Mouse (Mus musculus) liver, embryonic 14.5 days (tissue): ENCODE data around the gene Myo15. TPM values are rescaled to one million over a fixed set of nuclear protein-coding genes. Genes with fewer than 3 reads are reported as not detected.
"Not testable (repeated sequence)": the region's sequence is repeated elsewhere in the genome, so short reads cannot be mapped to it uniquely, and the experiment has no call there.

Source experiments
- ATAC-seq: fragments of 200-750 bp; cut with Nextera tagmentation; 2 replicates; pipeline ENCODE4 v1.8.0; 2017; ENCODE audit warnings: moderate number of reproducible peaks, mild to moderate bottlenecking, moderate library complexity; ENCODE audit not compliant: insufficient read depth
- DNase-seq, 3 experiments: peaks; one replicate each; pipeline ENCODE4 v3.0.0-alpha.2; 2012 to 2013; ENCODE audit warnings: low read depth in 3 of 3, low spot score in 3 of 3
- H3K27ac ChIP-seq: fragments of 300-500 bp; sonication (generic); 2 replicates; pipeline ENCODE4 v1.5.1; 2014; ENCODE audit warnings: moderate library complexity, mild to moderate bottlenecking, control low read depth, inconsistent platforms
- H3K27me3 ChIP-seq: fragments of 300-500 bp; sonication (generic); 2 replicates; pipeline ENCODE4 v1.6.1; 2014; ENCODE audit warnings: mild to moderate bottlenecking, low read length, moderate library complexity; ENCODE audit not compliant: control insufficient read depth, insufficient read depth
- H3K36me3 ChIP-seq: fragments of 300-500 bp; sonication (generic); replicated peaks from 2 replicates; pipeline ENCODE4 v1.6.1; 2014; ENCODE audit warnings: low read depth; ENCODE audit not compliant: control insufficient read depth, insufficient read depth
- H3K4me1 ChIP-seq, 2 experiments: fragments of 200-500 bp in 1 of 2; fragments of 300-500 bp in 1 of 2; sonication (generic) in 1 of 2; replicated peaks; 2 replicates each; pipeline ENCODE4 v1.6.1; 2012 to 2014; ENCODE audit warnings: antibody characterized with exemption in 1 of 2, inconsistent platforms in 1 of 2, low read length in 1 of 2; ENCODE audit not compliant: control insufficient read depth in 2 of 2, insufficient read depth in 2 of 2
- H3K4me2 ChIP-seq: fragments of 300-500 bp; sonication (generic); 2 replicates; pipeline ENCODE4 v1.6.1; 2014; ENCODE audit warnings: low read depth, mild to moderate bottlenecking, control low read depth, moderate library complexity
- H3K4me3 ChIP-seq, 2 experiments: fragments of 200-500 bp in 1 of 2; fragments of 300-500 bp in 1 of 2; sonication (generic) in 1 of 2; 2 replicates each; pipeline ENCODE4 v1.5.1; 2012 to 2014; ENCODE audit warnings: low read depth in 2 of 2, low read length in 2 of 2, mild to moderate bottlenecking in 2 of 2, control low read depth in 1 of 2, inconsistent platforms in 1 of 2, moderate library complexity in 1 of 2; ENCODE audit not compliant: insufficient read depth in 1 of 2
- H3K9ac ChIP-seq: fragments of 300-500 bp; sonication (generic); replicated peaks from 2 replicates; pipeline ENCODE4 v1.6.1; 2014; ENCODE audit warnings: mild to moderate bottlenecking, control low read depth, moderate library complexity
- H3K9me3 ChIP-seq: fragments of 300-500 bp; sonication (generic); 2 replicates; pipeline ENCODE4 v1.6.1; 2016; ENCODE audit warnings: low read length, mixed read lengths; ENCODE audit not compliant: control insufficient read depth
- CTCF ChIP-seq: IDR thresholded peaks from 2 replicates; pipeline ENCODE4 v1.5.1; 2016; ENCODE audit warnings: antibody characterized with exemption, low read depth, control low read depth
- EP300 ChIP-seq: IDR thresholded peaks from 2 replicates; pipeline ENCODE4 v1.6.1; 2016; ENCODE audit warnings: antibody characterized with exemption, low read depth
- WGBS: fragments of 180-500 bp; shearing (Covaris S2); extraction: QIAGEN DNeasy Blood & Tissue Kit; methylation state at CpG from one replicate; pipeline ENCODE4 v1.1.7; 2014; ENCODE audit not compliant: insufficient replicate concordance; 5-methylcytosine and 5-hydroxymethylcytosine counted together
- polyA plus RNA-seq, 2 experiments: library from polyadenylated mRNA; depleted of rRNA in 1 of 2; stranded (reverse) in 1 of 2; unstranded in 1 of 2; fragments of >200 nt; fragmentation: Nextera tagmentation in 1 of 2; extraction: Ambion mirVana in 1 of 2; gene quantifications; 2 replicates each; pipeline versions ENCODE4 v1.2.1 to v1.2.3; 2012 to 2014

The Myo15 gene
- polyA plus RNA-seq, 2 experiments = 0.18 to 0.64 TPM

DNA sequence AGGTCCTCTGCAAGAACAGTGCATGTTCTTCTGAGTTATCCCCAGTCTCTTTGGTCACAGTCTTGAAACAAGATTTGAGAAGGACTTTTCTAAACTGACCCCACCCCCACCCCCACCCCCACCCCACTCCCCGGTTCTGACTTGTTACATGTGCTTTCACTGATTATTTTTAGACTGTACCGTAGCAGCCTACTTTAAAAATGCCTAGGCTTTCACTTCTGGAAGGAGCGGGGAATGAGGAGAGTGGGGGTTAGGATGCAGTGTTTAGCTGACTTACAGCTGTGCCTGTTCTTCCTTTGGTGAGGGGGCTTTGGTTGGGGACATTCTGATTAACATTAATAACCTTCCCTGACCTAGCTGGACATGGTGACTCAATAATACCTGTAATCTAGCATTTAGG is 79.0 kb downstream of the Myo15 start:
- DNase-seq = no peak

GRCm38 (mm10) chr11:60553091-60553490 is 84.0 kb downstream of the Myo15 start:
- Histone ChIP-seq H3K27ac (no peak overlapping the region), H3K4me3 (no peak overlapping the region), H3K9ac (no peak overlapping the region), H3K9me3 (no peaks in the 10 kb centered on the region), H3K36me3 (peaks cover 66% of the 10 kb centered on the region), H3K4me1 (no peaks in the 10 kb centered on the region), H3K4me2 (no peak overlapping the region), H3K27me3 (no peaks in the 10 kb centered on the region)
- ATAC-seq = no peak
- no peak for DNase-seq
- TF ChIP-seq EP300 = no peak

More for the DNA sequence above, 79.0 kb downstream of the Myo15 start:
- H3K9me3 ChIP-seq = no peaks in the 10 kb centered on the region
- ATAC-seq = no peak
- WGBS = 78% methylated on average over 3 of the region's 3 CpGs
- no peak overlapping the region for H3K4me3 ChIP-seq
- no peaks in the 10 kb centered on the region for H3K4me1 ChIP-seq
- H3K4me2 ChIP-seq = no peak overlapping the region
- no peaks in the 10 kb centered on the region for H3K27me3 ChIP-seq
- H3K9ac ChIP-seq = no peak overlapping the region
- TF ChIP-seq EP300 (no peak), CTCF (no peak)
- H3K36me3 ChIP-seq = peaks cover 43% of the 10 kb centered on the region
- no peak overlapping the region for H3K27ac ChIP-seq

DNA sequence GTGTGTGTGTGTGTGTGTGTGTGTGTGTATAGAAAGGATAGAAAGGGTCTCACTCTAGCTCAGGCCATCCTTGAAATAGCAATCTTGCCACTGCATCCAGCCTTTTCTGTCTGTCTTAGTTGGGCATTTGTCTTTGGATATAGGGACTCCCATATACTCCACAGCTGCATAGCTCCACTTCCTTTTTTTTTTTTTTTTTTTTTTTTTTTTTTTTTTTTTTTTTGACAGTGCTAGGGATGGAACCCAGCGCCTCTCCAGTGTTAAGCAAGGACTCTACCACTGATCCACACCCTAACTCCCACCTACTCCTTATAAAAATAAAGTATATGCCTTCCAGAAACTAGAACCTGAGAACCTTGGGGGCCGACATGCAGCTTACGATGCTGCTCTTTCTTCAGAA is 88.5 kb downstream of the Myo15 start:
- Histone ChIP-seq H3K4me1 (no peaks in the 10 kb centered on the region), H3K9ac (no peak overlapping the region), H3K27ac (no peak overlapping the region), H3K36me3 (peaks cover 39% of the 10 kb centered on the region), H3K9me3 (no peaks in the 10 kb centered on the region), H3K4me3 (no peak overlapping the region), H3K4me2 (no peak overlapping the region), H3K27me3 (no peaks in the 10 kb centered on the region)
- ATAC-seq (no peak), DNase-seq (no peak)
- TF ChIP-seq CTCF (no peak), EP300 (no peak)
- WGBS = 86% methylated on average over 3 of the region's 3 CpGs

- no peaks in the 10 kb centered on the region for H3K4me1 ChIP-seq
- no peak overlapping the region for H3K4me2 ChIP-seq
- H3K36me3 ChIP-seq = peaks cover 26% of the 10 kb centered on the region
- no peaks in the 10 kb centered on the region for H3K27me3 ChIP-seq
- ATAC-seq (no peak), DNase-seq (peak in 2 of 3 experiments; percentile 22 to 27)
- H3K9ac ChIP-seq = no peak overlapping the region
- H3K27ac ChIP-seq = no peak overlapping the region
- 8% methylated on average over 3 of the region's 3 CpGs for WGBS
- H3K9me3 ChIP-seq = no peaks in the 10 kb centered on the region
- H3K4me3 ChIP-seq = no peak overlapping the region
- TF ChIP-seq EP300 (no peak), CTCF (peak; percentile 97)
Observed at GRCm38 (mm10) chr11:60559342-60559741, 90.2 kb downstream of the Myo15 start.

GRCm38 (mm10) chr11:60574006-60574405 is 104.9 kb downstream of the Myo15 start:
- not testable (repeated sequence) for H3K4me3 ChIP-seq, H3K27me3 ChIP-seq, H3K27ac ChIP-seq, H3K9me3 ChIP-seq, H3K9ac ChIP-seq, DNase-seq, H3K36me3 ChIP-seq, H3K4me2 ChIP-seq, H3K4me1 ChIP-seq, ATAC-seq
- WGBS = 68% methylated on average over 10 of the region's 12 CpGs

Other genes with a start within 250 kb of the Myo15 start
- gene Srebf1, start 246.8 kb upstream of the Myo15 start, polyA plus RNA-seq (2012; rRNA removed) = 38.8 and 45.7 TPM in 2 replicates
- gene Srebf1, start 246.8 kb upstream of the Myo15 start, polyA plus RNA-seq (2014; fragmentation: Nextera tagmentation; extraction: Ambion mirVana) = 37.6 and 49.6 TPM in 2 replicates
- gene Tom1l2, start 116.4 kb upstream of the Myo15 start, polyA plus RNA-seq (2012; rRNA removed) = 4.9 and 5.0 TPM in 2 replicates
- 2.4 and 3.1 TPM in 2 replicates for gene Tom1l2, start 116.4 kb upstream of the Myo15 start, polyA plus RNA-seq (2014; fragmentation: Nextera tagmentation; extraction: Ambion mirVana)
- 0.34 and 0.39 TPM in 2 replicates for gene Drc3, start 116.0 kb upstream of the Myo15 start, polyA plus RNA-seq (2012; rRNA removed)
- gene Drc3, start 116.0 kb upstream of the Myo15 start, polyA plus RNA-seq (2014; fragmentation: Nextera tagmentation; extraction: Ambion mirVana) = 0.14 and 0.20 TPM in 2 replicates
- 5.6 and 6.1 TPM in 2 replicates for gene Gid4, start 52.2 kb upstream of the Myo15 start, polyA plus RNA-seq (2012; rRNA removed)
- 8.4 and 10.5 TPM in 2 replicates for gene Gid4, start 52.2 kb upstream of the Myo15 start, polyA plus RNA-seq (2014; fragmentation: Nextera tagmentation; extraction: Ambion mirVana)
- gene Atpaf2, start 50.9 kb upstream of the Myo15 start, polyA plus RNA-seq (2012; rRNA removed) = 19.0 and 19.4 TPM in 2 replicates
- gene Atpaf2, start 50.9 kb upstream of the Myo15 start, polyA plus RNA-seq (2014; fragmentation: Nextera tagmentation; extraction: Ambion mirVana) = 25.2 and 30.9 TPM in 2 replicates
- gene Drg2, start 14.7 kb upstream of the Myo15 start, polyA plus RNA-seq (2012; rRNA removed) = 22.9 and 24.1 TPM in 2 replicates
- 37.5 and 41.3 TPM in 2 replicates for gene Drg2, start 14.7 kb upstream of the Myo15 start, polyA plus RNA-seq (2014; fragmentation: Nextera tagmentation; extraction: Ambion mirVana)
- gene Alkbh5, start 67.0 kb downstream of the Myo15 start, polyA plus RNA-seq (2012; rRNA removed) = 7.5 and 7.7 TPM in 2 replicates
- gene Alkbh5, start 67.0 kb downstream of the Myo15 start, polyA plus RNA-seq (2014; fragmentation: Nextera tagmentation; extraction: Ambion mirVana) = 14.2 and 15.1 TPM in 2 replicates
- gene Llgl1, start 230.4 kb downstream of the Myo15 start, polyA plus RNA-seq (2012; rRNA removed) = 12.4 and 13.2 TPM in 2 replicates
- gene Llgl1, start 230.4 kb downstream of the Myo15 start, polyA plus RNA-seq (2014; fragmentation: Nextera tagmentation; extraction: Ambion mirVana) = 8.5 and 11.0 TPM in 2 replicates